Mouse (Mus musculus): ENCODE data around the gene Nid2. TPM values are rescaled to one million over a fixed set of nuclear protein-coding genes. Genes with fewer than 3 reads are reported as not detected.
A peak's percentile ranks its signal among the peaks of the same experiment; 100 is the strongest.

Nid2 gene
- polyA plus RNA-seq, 1 experiment from 2014 or later: 89.5 TPM

DNA sequence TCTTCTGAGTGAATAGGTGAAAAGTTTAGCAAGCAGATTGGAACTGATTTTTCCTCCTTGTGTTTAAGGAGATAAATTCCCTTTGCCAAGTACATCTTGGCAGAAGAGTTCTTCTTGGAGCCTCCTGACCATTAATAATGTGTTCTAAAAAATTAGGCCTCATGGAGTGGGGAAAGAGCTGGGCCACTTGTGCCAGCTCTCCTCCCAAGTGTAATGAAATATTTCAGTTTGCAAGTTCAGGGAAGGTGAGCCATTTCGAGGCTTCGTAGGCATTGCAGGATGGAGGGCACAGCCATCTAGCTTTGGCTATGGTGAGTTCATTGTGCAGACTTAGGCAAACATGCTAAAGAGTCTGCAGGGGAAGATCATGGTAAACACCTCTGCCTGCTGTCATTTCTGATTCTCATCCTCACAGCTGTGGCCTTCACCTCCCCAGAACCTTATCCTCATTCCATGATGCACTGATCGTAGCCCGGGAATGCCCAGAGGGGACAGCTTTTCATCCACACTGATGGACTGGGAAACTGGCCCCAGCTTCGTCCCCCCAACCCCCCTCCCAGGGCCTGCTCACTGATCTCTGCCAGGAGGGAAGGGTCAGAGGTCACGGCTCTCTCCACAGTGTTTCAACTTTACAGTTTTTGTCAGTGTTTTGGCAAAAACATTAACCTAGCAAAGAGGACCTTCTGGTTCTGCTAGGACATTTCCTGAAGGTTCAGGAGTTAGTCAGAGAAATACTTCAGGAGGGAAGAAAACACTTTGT, 18.6 kb downstream of the Nid2 start:
- no peaks in the 10 kb centered on the region for H3K9me3 ChIP-seq (replicated peaks; ENCODE audit: control insufficient read depth, low read length)
- 56% methylated on average over 6 of the region's 6 CpGs for WGBS
- 0 out of 2 replicates have a peak, but pooled peaks cover 12% of the 10 kb centered on the region for H3K36me3 ChIP-seq (ENCODE audit: control insufficient read depth, insufficient read depth)
- H3K27ac ChIP-seq (ENCODE audit: low read length): no peak overlapping the region
- no peak overlapping the region for H3K4me2 ChIP-seq (ENCODE audit: low read depth, low read length)
- no peaks in the 10 kb centered on the region for H3K27me3 ChIP-seq (ENCODE audit: control insufficient read depth, insufficient read depth, low read length)
- H3K4me3 ChIP-seq (ENCODE audit: low read length): no peak overlapping the region
- no peak overlapping the region for H3K9ac ChIP-seq (ENCODE audit: low read length)
- ATAC-seq (replicated peaks; ENCODE audit: extremely low read depth, insufficient read depth, low FRiP score): no peak
- peaks cover 27% of the 10 kb centered on the region for H3K4me1 ChIP-seq (ENCODE audit: control insufficient read depth, insufficient read depth, low read length)

- H3K4me2 ChIP-seq (ENCODE audit: low read depth, low read length): no peak overlapping the region
- H3K4me3 ChIP-seq (ENCODE audit: low read length): no peak overlapping the region
- no peak for ATAC-seq (replicated peaks; ENCODE audit: extremely low read depth, insufficient read depth, low FRiP score)
- no peaks in the 10 kb centered on the region for H3K27me3 ChIP-seq (ENCODE audit: control insufficient read depth, insufficient read depth, low read length)
- peaks cover 33% of the 10 kb centered on the region for H3K4me1 ChIP-seq (ENCODE audit: control insufficient read depth, insufficient read depth, low read length)
- peaks cover 7% of the 10 kb centered on the region; the same call in 1 of the 2 replicates for H3K36me3 ChIP-seq (ENCODE audit: control insufficient read depth, insufficient read depth)
- H3K9ac ChIP-seq (ENCODE audit: low read length): no peak overlapping the region
- H3K27ac ChIP-seq (ENCODE audit: low read length): peak overlapping the region; percentile 29; the same call in 1 of the 2 replicates
- WGBS: 70% methylated on average over 7 of the region's 7 CpGs
- no peaks in the 10 kb centered on the region; the same call in 1 of the 2 replicates for H3K9me3 ChIP-seq (replicated peaks; ENCODE audit: control insufficient read depth, low read length)
Observed at GRCm38 (mm10) chr14:19771173-19771572, 20.1 kb downstream of the Nid2 start.

DNA sequence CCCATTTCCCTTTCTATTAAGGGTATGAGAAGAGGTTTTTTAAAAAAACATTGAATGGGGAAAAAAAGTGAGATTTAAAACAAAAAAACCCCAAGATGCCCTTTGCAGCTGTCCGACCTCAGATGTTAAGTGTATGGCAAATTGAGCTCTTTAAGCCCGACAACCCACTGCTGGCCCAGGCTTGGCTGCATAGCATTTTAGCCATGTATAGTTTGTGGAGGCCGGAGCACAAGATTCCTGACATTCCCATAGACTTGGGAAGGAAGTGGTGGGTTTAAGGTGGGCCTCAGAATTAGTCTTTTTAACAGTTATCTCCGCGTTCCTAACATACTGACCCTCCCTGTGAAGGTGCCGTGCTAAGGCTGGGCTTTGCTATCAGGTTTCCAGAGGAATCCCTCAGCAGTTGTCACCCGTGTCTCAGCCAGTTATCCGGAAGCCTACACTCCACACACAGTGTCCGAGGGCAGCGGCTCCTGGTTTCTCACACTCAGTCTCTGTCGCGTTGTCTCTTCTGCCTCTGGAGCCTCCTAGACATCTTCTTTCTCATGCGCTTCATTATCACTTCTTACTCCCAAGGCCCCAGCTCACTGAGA, 23.1 kb downstream of the Nid2 start:
- peak overlapping the region; percentile 5; the same call in 1 of the 2 replicates for H3K27ac ChIP-seq (ENCODE audit: low read length)
- H3K27me3 ChIP-seq (ENCODE audit: control insufficient read depth, insufficient read depth, low read length): no peaks in the 10 kb centered on the region
- H3K4me3 ChIP-seq (ENCODE audit: low read length): no peak overlapping the region
- H3K9me3 ChIP-seq (replicated peaks; ENCODE audit: control insufficient read depth, low read length): no peaks in the 10 kb centered on the region; the same call in 1 of the 2 replicates
- H3K4me2 ChIP-seq (ENCODE audit: low read depth, low read length): peak overlapping the region; percentile 29
- WGBS: 36% methylated on average over 13 of the region's 13 CpGs
- no peak overlapping the region for H3K9ac ChIP-seq (ENCODE audit: low read length)
- ATAC-seq (replicated peaks; ENCODE audit: extremely low read depth, insufficient read depth, low FRiP score): no peak
- H3K4me1 ChIP-seq (ENCODE audit: control insufficient read depth, insufficient read depth, low read length): peaks cover 35% of the 10 kb centered on the region
- peaks cover 11% of the 10 kb centered on the region for H3K36me3 ChIP-seq (ENCODE audit: control insufficient read depth, insufficient read depth)

GRCm38 (mm10) chr14:19775491-19775890, 24.4 kb downstream of the Nid2 start:
- Histone ChIP-seq H3K9ac (ENCODE audit: low read length) (no peak overlapping the region), H3K4me1 (ENCODE audit: control insufficient read depth, insufficient read depth, low read length) (peaks cover 32% of the 10 kb centered on the region), H3K9me3 (replicated peaks; ENCODE audit: control insufficient read depth, low read length) (no peaks in the 10 kb centered on the region; the same call in 1 of the 2 replicates), H3K27me3 (ENCODE audit: control insufficient read depth, insufficient read depth, low read length) (no peaks in the 10 kb centered on the region), H3K4me2 (ENCODE audit: low read depth, low read length) (no peak overlapping the region), H3K36me3 (ENCODE audit: control insufficient read depth, insufficient read depth) (peaks cover 18% of the 10 kb centered on the region), H3K27ac (ENCODE audit: low read length) (no peak overlapping the region), H3K4me3 (ENCODE audit: low read length) (no peak overlapping the region)
- no peak for ATAC-seq (replicated peaks; ENCODE audit: extremely low read depth, insufficient read depth, low FRiP score)
- WGBS: 64% methylated on average over 4 of the region's 4 CpGs

- no peak overlapping the region for H3K27ac ChIP-seq (ENCODE audit: low read length)
- H3K9ac ChIP-seq (ENCODE audit: low read length): no peak overlapping the region
- H3K27me3 ChIP-seq (ENCODE audit: control insufficient read depth, insufficient read depth, low read length): no peaks in the 10 kb centered on the region
- no peak overlapping the region for H3K4me3 ChIP-seq (ENCODE audit: low read length)
- H3K4me2 ChIP-seq (ENCODE audit: low read depth, low read length): no peak overlapping the region
- no peaks in the 10 kb centered on the region; the same call in 1 of the 2 replicates for H3K9me3 ChIP-seq (replicated peaks; ENCODE audit: control insufficient read depth, low read length)
- peaks cover 20% of the 10 kb centered on the region for H3K36me3 ChIP-seq (ENCODE audit: control insufficient read depth, insufficient read depth)
- H3K4me1 ChIP-seq (ENCODE audit: control insufficient read depth, insufficient read depth, low read length): peaks cover 29% of the 10 kb centered on the region
- WGBS: 93% methylated on average over 5 of the region's 5 CpGs
- ATAC-seq (replicated peaks; ENCODE audit: extremely low read depth, insufficient read depth, low FRiP score): no peak
Observed at GRCm38 (mm10) chr14:19776179-19776578, 25.1 kb downstream of the Nid2 start.

DNA sequence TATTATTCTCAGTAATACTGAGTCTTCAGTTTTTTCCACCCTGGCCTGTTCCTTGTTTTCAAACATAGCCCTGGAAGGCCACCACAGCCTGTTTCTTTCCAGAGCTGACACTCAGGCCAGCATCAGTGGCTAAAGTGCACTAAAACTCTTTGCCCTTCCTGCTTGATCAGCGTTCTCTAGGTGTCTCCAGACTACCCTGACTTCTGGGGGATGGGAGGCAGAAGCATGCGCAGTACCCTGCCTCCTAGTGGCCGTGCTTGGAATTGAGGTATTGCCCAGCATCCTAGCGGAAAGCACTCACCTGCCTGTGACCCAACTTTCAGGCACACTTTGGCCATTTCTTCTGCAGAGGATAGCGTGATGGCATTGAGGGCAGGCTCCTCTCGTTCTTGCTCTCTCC, 25.8 kb downstream of the Nid2 start:
- no peak overlapping the region for H3K9ac ChIP-seq (ENCODE audit: low read length)
- H3K4me3 ChIP-seq (ENCODE audit: low read length): no peak overlapping the region
- no peak overlapping the region for H3K4me2 ChIP-seq (ENCODE audit: low read depth, low read length)
- no peaks in the 10 kb centered on the region for H3K27me3 ChIP-seq (ENCODE audit: control insufficient read depth, insufficient read depth, low read length)
- no peaks in the 10 kb centered on the region; the same call in 1 of the 2 replicates for H3K9me3 ChIP-seq (replicated peaks; ENCODE audit: control insufficient read depth, low read length)
- H3K4me1 ChIP-seq (ENCODE audit: control insufficient read depth, insufficient read depth, low read length): peaks cover 26% of the 10 kb centered on the region
- 43% methylated on average over 6 of the region's 6 CpGs for WGBS
- no peak; the same call in 1 of the 2 replicates for ATAC-seq (replicated peaks; ENCODE audit: extremely low read depth, insufficient read depth, low FRiP score)
- no peak overlapping the region for H3K27ac ChIP-seq (ENCODE audit: low read length)
- H3K36me3 ChIP-seq (ENCODE audit: control insufficient read depth, insufficient read depth): peaks cover 20% of the 10 kb centered on the region

DNA sequence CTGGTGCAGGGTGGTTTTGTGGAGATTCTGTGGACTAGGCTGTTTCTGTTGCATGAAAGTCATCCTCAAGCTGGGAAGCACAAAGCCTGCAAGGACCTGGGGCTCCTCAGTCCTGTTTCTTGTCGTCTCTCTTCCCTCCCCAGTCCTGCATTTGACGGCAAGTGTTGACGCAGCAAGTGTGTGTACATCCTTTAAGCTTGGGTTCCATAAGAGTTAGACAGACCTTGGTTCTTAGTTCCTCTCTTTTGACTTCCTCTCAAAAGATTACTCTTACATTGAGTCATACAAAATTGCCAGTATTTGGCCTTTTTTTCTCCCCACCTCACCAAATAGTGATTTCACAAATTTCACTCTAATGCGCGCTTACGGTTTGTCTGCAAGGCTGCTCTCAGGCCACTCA, 26.3 kb downstream of the Nid2 start:
- Histone ChIP-seq H3K9ac (ENCODE audit: low read length) (no peak overlapping the region), H3K4me1 (ENCODE audit: control insufficient read depth, insufficient read depth, low read length) (peaks cover 23% of the 10 kb centered on the region), H3K4me3 (ENCODE audit: low read length) (no peak overlapping the region), H3K4me2 (ENCODE audit: low read depth, low read length) (no peak overlapping the region), H3K9me3 (replicated peaks; ENCODE audit: control insufficient read depth, low read length) (no peaks in the 10 kb centered on the region; the same call in 1 of the 2 replicates), H3K27ac (ENCODE audit: low read length) (no peak overlapping the region), H3K27me3 (ENCODE audit: control insufficient read depth, insufficient read depth, low read length) (no peaks in the 10 kb centered on the region), H3K36me3 (ENCODE audit: control insufficient read depth, insufficient read depth) (peaks cover 20% of the 10 kb centered on the region)
- WGBS: 89% methylated on average over 6 of the region's 6 CpGs
- no peak for ATAC-seq (replicated peaks; ENCODE audit: extremely low read depth, insufficient read depth, low FRiP score)

DNA sequence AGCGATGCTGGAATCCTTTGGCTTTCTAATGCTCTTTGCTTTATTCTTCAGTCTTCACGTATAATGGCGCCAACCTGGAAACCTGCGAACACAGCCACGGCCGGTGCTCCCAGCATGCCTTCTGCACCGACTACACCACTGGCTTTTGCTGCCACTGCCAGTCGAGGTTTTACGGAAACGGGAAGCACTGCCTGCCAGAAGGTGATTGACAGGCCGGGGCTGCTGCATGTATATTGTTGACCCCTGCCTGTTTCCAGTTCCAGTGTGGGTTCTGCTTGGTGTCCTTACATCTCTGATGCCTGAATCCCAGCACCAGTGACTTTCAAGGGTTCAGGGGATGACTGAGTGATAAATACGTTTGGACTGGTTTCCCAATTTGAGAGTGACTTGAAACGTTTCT, 26.9 kb downstream of the Nid2 start:
- H3K4me2 ChIP-seq (ENCODE audit: low read depth, low read length): no peak overlapping the region
- H3K27me3 ChIP-seq (ENCODE audit: control insufficient read depth, insufficient read depth, low read length): no peaks in the 10 kb centered on the region
- WGBS: 85% methylated on average over 13 of the region's 13 CpGs
- H3K9ac ChIP-seq (ENCODE audit: low read length): no peak overlapping the region
- H3K4me1 ChIP-seq (ENCODE audit: control insufficient read depth, insufficient read depth, low read length): peaks cover 22% of the 10 kb centered on the region
- no peak overlapping the region for H3K4me3 ChIP-seq (ENCODE audit: low read length)
- H3K9me3 ChIP-seq (replicated peaks; ENCODE audit: control insufficient read depth, low read length): no peaks in the 10 kb centered on the region; the same call in 1 of the 2 replicates
- H3K27ac ChIP-seq (ENCODE audit: low read length): no peak overlapping the region
- H3K36me3 ChIP-seq (ENCODE audit: control insufficient read depth, insufficient read depth): peaks cover 20% of the 10 kb centered on the region
- no peak for ATAC-seq (replicated peaks; ENCODE audit: extremely low read depth, insufficient read depth, low FRiP score)

Measured in heart, embryonic 16.5 days (tissue).